Mouse (Mus musculus): Measurements from ENCODE around the gene Sobp.

The Sobp gene

GRCm38 (mm10) chr10:43174326-43175155 lies at the start of gene Sobp, which contains the start of gene 9030612E09Rik:
Sobp (minus strand) TSS chr10:43174530.
9030612E09Rik (plus strand) TSS chr10:43174704.
- DNase-seq (ENCODE audit: extremely low spot score, low spot score) = peak; percentile 84

- no peak for DNase-seq (ENCODE audit: extremely low spot score, low spot score)
These were observed 49.1 kb upstream of the Sobp start for GRCm38 (mm10) chr10:43223391-43223790.

DNA sequence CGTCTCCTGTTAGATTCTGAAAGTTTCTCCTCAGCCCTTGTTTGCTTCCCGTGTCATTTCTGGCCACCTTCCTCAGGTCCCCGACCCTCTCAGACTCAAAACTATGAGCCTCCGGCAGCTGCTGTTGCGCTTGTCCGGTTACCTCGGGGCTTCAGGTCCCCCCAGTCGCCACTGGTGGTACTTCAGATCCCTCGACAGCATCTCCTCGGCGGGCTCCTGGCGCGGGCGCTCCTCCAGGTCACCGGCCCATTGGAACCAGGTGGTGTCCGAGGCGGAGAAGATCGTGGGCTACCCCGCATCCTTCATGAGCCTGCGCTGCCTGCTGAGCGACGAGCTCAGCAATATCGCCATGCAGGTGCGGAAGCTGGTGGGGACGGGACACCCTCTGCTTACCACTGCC lies 47.3 kb upstream of the Sobp start:
- DNase-seq (ENCODE audit: extremely low spot score, low spot score) = no peak

- DNase-seq (ENCODE audit: extremely low spot score, low spot score) = peak; percentile 91
These were observed 46.7 kb upstream of the Sobp start, which contains the start of gene Pdss2 for GRCm38 (mm10) chr10:43220910-43221625. Pdss2 (plus strand) TSS chr10:43221486.

GRCm38 (mm10) chr10:43220479-43220878 lies 46.1 kb upstream of the Sobp start:
- DNase-seq (ENCODE audit: extremely low spot score, low spot score) = peak; percentile 15

DNA sequence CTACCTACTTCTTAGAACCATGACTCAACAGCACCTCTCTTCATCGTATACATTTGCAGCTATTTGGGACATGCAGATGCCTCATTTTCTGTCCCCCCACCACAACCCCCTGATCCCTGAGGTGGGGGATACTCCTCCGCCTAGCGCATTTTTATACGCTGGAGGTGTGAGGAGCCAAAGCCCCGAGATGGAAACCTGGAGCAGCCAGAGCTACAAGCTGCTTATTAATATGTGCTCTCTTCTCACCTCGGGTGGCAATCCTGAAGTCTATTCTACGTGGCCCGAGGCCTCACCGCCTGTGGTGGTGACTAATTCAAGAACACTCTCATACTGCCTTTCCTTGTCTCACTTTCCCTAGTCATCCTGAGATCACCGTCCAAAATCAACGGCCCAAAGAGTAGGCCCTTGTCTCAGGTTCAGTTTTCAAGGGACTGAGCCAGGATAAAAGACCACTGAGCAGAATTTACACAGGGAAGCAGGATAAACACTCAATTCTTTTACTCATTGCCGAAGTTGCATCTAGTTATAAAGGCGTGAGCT lies 43.1 kb upstream of the Sobp start:
- DNase-seq (ENCODE audit: extremely low spot score, low spot score) = no peak

DNA sequence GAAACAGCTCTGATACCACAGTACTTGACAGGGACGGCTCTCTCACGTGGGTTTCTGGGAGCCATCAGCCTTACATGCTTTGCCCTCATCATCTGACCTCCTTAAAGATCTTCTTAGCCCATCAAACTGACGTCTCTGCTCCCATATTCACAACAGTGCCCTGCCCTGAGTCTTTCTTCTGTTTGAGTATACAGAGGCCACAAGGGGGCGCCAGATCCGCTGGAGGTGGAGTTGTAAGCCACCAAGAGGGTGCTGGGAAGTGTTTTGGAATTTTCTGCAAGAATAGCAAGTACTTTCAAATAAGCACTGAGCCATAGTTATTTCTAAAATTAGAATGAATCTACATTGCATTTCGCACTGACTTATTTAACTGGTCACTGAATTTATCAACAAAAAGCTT lies 37.5 kb upstream of the Sobp start:
- peak; percentile 44 for DNase-seq (ENCODE audit: extremely low spot score, low spot score)

GRCm38 (mm10) chr10:43203865-43204264 lies 29.5 kb upstream of the Sobp start:
- DNase-seq (ENCODE audit: extremely low spot score, low spot score) = no peak

DNA sequence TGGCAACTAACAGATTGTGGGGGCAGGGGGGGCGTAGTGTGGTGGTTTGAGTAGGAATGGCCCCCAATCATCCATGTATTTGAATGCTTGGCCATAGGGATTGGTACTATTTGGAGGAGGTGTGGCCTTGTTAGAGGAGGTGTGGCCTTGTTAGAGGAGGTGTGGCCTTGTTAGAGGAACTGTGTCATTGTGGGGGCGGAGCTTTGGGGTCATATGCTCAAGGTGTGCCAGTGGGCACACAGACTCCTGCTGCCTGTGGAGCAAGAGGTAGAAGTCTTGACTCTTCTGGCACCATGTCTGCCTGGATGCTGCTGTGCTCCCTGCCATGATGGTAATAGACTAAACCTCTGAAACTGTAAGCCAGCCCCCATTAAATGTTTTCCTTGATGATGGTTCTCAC lies 25.9 kb upstream of the Sobp start:
- no peak for DNase-seq (ENCODE audit: extremely low spot score, low spot score)

DNA sequence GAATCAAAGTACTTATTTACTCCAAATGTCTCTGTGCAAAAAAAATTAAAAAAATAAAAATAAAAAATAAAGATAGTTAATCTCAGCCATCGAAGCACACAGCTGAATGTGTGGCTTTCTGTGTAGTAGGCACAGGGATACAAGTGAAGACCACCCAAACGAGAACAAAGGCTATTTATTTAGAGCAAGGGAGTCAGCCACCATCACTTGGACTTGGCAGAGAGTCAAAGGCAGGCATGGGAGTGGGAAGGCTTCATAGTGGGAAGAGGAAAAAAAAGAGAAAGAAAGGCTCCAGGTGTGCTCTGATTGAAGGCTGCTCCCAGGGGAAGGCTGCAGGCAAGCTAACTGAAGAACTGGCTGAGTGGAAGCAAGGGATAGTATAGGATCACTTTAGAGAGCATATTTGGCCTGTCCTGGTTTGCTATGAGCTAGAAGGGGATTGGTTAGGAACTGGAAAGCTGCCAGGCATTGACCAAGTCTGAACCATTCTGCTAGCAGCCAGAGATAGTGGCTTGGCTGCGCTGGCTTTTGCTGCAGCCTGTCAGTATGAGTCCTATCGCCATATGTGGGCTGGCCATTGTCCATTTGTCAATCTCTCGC lies 6.1 kb upstream of the Sobp start:
- DNase-seq (ENCODE audit: extremely low spot score, low spot score) = no peak

GRCm38 (mm10) chr10:43175156-43175601 lies 849 bp upstream of the Sobp start:
- DNase-seq (ENCODE audit: extremely low spot score, low spot score) = no peak

GRCm38 (mm10) chr10:43173828-43174325 lies 453 bp downstream of the Sobp start:
- peak; percentile 77 for DNase-seq (ENCODE audit: extremely low spot score, low spot score)

GRCm38 (mm10) chr10:43173141-43173827 lies 1.0 kb downstream of the Sobp start:
- DNase-seq (ENCODE audit: extremely low spot score, low spot score) = peak; percentile 83

DNA sequence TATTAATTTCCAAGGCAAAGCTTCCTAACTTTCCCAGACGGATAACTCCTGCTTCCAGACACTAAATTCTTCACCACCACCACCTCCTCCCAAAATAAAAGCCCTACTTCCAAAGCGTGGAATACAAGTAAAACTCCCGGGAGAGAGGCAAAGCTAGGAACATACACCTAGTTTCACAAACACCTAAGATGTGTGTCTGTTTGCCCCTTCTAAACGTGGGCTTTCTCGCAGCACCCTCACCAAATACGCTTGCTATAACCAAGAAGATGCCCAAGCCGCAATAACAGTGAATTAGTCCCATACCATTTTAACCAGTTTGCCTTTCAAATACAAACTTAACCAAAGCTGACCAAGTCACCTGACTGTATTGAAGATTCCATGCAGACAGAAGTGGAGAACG lies 1.8 kb downstream of the Sobp start:
- DNase-seq (ENCODE audit: extremely low spot score, low spot score) = peak; percentile 28

DNA sequence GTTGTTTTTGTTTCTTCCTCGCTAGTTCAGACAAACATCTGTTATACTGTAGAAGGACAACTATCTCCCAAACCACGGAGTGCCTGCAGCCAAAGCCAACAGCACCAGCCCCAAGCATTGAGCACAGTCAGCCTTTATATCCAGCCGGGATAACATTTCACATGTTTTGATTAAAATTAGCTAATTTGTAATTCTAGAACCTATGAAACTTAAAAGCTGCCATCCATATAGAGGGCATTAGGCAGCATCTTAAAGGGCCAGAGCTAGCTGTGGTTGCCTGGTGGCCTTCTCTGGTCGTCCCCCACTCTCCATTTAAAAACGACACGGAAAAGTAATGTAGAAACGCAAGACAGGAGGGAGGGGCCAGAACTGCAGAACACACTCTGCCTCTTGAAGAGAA lies 2.3 kb downstream of the Sobp start:
- DNase-seq (ENCODE audit: extremely low spot score, low spot score) = no peak

DNA sequence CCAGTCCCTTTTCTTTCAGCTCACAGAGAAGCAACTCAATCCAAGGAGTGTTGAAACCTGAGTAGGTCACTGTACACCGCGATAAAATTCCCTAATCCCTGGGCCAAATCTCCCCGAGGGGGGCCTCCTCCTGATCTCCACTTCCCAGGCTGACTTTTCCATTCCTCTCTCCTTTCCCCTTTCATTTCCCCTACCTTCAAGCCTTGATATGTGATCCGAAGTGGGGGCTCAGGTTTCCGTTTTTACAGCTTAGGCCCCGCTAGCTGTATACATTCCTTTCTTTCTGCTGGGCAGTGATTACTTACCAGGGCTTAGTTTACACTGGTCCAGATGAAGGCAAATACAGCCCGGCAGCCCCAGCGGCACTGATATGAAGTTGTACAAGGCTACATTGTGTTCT lies 3.2 kb downstream of the Sobp start:
- peak; percentile 43 for DNase-seq (ENCODE audit: extremely low spot score, low spot score)

- no peak for DNase-seq (ENCODE audit: extremely low spot score, low spot score)
These were observed 5.5 kb downstream of the Sobp start for GRCm38 (mm10) chr10:43168847-43169246.

DNA sequence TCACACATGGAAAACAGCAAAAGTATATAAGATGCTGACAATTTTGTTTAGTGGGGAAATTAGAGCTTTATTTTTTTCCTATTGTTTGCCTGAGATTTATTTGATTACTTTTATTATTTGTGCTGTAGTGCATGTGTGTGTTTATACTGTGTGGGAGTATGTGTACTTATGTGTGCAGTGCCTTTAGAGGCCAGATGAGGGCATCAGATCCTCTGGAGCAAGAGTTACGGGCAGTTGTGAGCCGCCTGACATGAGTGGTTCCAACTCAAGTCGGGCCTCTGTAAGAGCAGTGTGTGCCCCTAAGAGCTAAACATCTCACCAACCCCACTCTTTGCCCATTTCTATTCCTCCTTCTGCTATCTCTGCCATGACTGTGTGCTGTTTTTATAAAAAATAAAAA lies 7.5 kb downstream of the Sobp start:
- no peak for DNase-seq (ENCODE audit: extremely low spot score, low spot score)

DNA sequence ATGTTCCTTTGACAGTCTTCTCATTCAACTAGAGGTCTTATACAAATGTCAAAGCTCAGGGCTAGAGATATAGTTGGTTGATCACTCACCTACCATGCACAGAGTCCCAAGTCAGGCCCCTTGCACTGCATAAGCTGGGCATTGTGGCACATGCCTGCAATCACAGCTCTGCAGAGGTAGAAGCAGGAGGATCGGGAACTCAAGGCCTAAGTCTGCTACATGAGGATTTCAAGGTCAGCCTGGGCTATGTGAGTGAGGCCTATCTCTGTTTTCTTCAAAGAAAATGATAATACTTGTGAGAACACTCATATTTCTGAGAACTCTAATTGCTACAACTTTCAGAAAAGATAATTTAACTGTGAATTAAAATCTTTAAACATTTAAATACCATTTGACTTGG lies 8.2 kb downstream of the Sobp start:
- DNase-seq (ENCODE audit: extremely low spot score, low spot score) = no peak

DNA sequence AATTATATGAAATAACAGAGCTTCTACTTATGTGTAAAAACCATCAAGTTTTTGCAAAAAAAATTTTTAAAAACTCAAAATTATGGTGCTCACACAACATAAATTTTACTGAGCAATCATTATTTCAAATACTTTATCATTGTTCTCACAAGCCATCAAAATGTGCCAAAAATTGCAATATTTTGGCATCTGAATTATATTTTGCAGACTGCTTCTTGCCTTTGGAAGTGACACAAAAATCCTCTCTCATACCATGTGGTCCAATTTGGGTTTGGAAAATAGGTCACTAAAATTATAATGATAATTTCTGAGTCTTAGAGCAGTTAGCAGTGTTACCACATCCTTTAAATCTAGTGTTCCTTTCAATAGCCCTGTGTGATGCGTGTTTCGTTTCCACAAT lies 9.9 kb downstream of the Sobp start:
- no peak for DNase-seq (ENCODE audit: extremely low spot score, low spot score)

- DNase-seq (ENCODE audit: extremely low spot score, low spot score) = peak; percentile 37
These were observed 12.0 kb downstream of the Sobp start for GRCm38 (mm10) chr10:43162318-43162717.

All from neural tube, embryonic 10.5 days (tissue).